17 mouse cellular contexts compared by ENCODE assay signal in genomic region chr2:127513244-127513643, GRCm38 (mm10). TPM values are rescaled to one million over a fixed set of nuclear protein-coding genes. Genes with fewer than 3 reads are reported as not detected.
DNase-seq lines count a peak whose midpoint lies in the region; ATAC-seq and TF ChIP-seq lines count a peak whose summit lies in the region.
"Had no signal": no experiment of that assay in that cellular context is flagged by ENCODE, and none has a peak within 500 bp of the region (broad histone marks: within the 10 kb centered on the region; RNA-seq: fewer than 3 reads in every experiment).

No protein-coding gene starts in this region.

- 64% methylated on average over 3 of the region's 3 CpGs for WGBS in midbrain, embryonic 11.5 days
- WGBS in midbrain, embryonic 16.5 days, result 37% methylated on average over 3 of the region's 3 CpGs

- no peak overlapping the region for H3K27ac ChIP-seq in midbrain, embryonic 11.5 days (ENCODE audit: low read depth, low read length)
- no peak overlapping the region for H3K27ac ChIP-seq in midbrain, embryonic 16.5 days (ENCODE audit: low read length)
- H3K27ac ChIP-seq: heart, embryonic 10.5 days; hindbrain, embryonic 15.5 days; limb, embryonic 10.5 days had no signal

- no peak overlapping the region for H3K4me2 ChIP-seq in midbrain, embryonic 11.5 days
- H3K4me2 ChIP-seq in midbrain, embryonic 16.5 days (ENCODE audit: low read length), result no peak overlapping the region
- H3K4me2 ChIP-seq: hindbrain, embryonic 15.5 days; liver, embryonic 11.5 days; lung, embryonic 14.5 days had no signal

- no peaks in the 10 kb centered on the region for H3K9me3 ChIP-seq in midbrain, embryonic 11.5 days (ENCODE audit: control insufficient read depth, low read length)
- H3K9me3 ChIP-seq in midbrain, embryonic 16.5 days (replicated peaks; ENCODE audit: control insufficient read depth, low read length, poor library complexity, severe bottlenecking), result no peaks in the 10 kb centered on the region
- H3K9me3 ChIP-seq: heart, embryonic 10.5 days; hindbrain, embryonic 15.5 days; limb, embryonic 10.5 days had no signal

- no peak for TF ChIP-seq POLR2A in brain, embryonic 14.5 days (IDR thresholded peaks at IDR 0.05; ENCODE audit: borderline replicate concordance, extremely low read depth, insufficient read depth, insufficient read length, poor library complexity, severe bottlenecking)

- H3K9ac ChIP-seq in midbrain, embryonic 11.5 days (ENCODE audit: low read length), result no peak overlapping the region
- H3K9ac ChIP-seq in midbrain, embryonic 16.5 days (ENCODE audit: low read depth, low read length), result no peak overlapping the region
- H3K9ac ChIP-seq: hindbrain, embryonic 15.5 days; lung, embryonic 14.5 days had no signal

- no peaks in the 10 kb centered on the region for H3K36me3 ChIP-seq in midbrain, embryonic 11.5 days (ENCODE audit: control insufficient read depth, insufficient read depth, low read length)
- no peaks in the 10 kb centered on the region for H3K36me3 ChIP-seq in midbrain, embryonic 16.5 days (ENCODE audit: control insufficient read depth, insufficient read depth, low read length)
- H3K36me3 ChIP-seq: heart, embryonic 10.5 days; hindbrain, embryonic 15.5 days; limb, embryonic 10.5 days had no signal

- no peak overlapping the region for H3K4me3 ChIP-seq in midbrain, embryonic 11.5 days (ENCODE audit: low read depth, low read length)
- H3K4me3 ChIP-seq in midbrain, embryonic 16.5 days (ENCODE audit: low read depth, low read length), result no peak overlapping the region
- H3K4me3 ChIP-seq: heart, embryonic 10.5 days; hindbrain, embryonic 15.5 days; limb, embryonic 10.5 days; myocyte had no signal

- H3K4me1 ChIP-seq in midbrain, embryonic 11.5 days (ENCODE audit: control insufficient read depth, insufficient read depth, low read length), result no peaks in the 10 kb centered on the region; the same call in 1 of the 2 replicates
- H3K4me1 ChIP-seq in midbrain, embryonic 16.5 days (ENCODE audit: control insufficient read depth, insufficient read depth, low read length), result peaks cover 11% of the 10 kb centered on the region; the same call in 1 of the 2 replicates

- TF ChIP-seq CTCF in brain, embryonic 14.5 days (IDR thresholded peaks at IDR 0.05; ENCODE audit: borderline replicate concordance, extremely low read depth, insufficient read depth, insufficient read length), result no peak

- peak; percentile 39 for DNase-seq in cerebellum, adult 9-11 months
- no peak for DNase-seq in cerebellum, adult 18-20 months
- DNase-seq in midbrain, embryonic 11.5 days (ENCODE audit: low spot score, missing footprints), result peak; percentile 73
- DNase-seq in brain, embryonic 14.5 days (ENCODE audit: low read depth), result peak; percentile 33
- peak; percentile 41 for DNase-seq in thymus, postnatal 14 days
- no peak for DNase-seq in spleen, postnatal 36 days (ENCODE audit: low spot score in 2 of 2)
- DNase-seq in right cerebral cortex, postnatal 4 days, result no peak
- DNase-seq: heart, postnatal 10 days; lung, embryonic 14.5 days had no signal

- ATAC-seq in midbrain, embryonic 11.5 days (ENCODE audit: low FRiP score), result no peak
- no peak for ATAC-seq in midbrain, embryonic 16.5 days
- ATAC-seq: forebrain, embryonic 14.5 days; intestine, postnatal 0 days had no signal

- no peaks in the 10 kb centered on the region for H3K27me3 ChIP-seq in midbrain, embryonic 11.5 days (ENCODE audit: control insufficient read depth, insufficient read depth, low read length)
- H3K27me3 ChIP-seq in midbrain, embryonic 16.5 days (ENCODE audit: control insufficient read depth, insufficient read depth, low read depth, low read length), result no peaks in the 10 kb centered on the region
- H3K27me3 ChIP-seq: hindbrain, embryonic 15.5 days had no signal

RNA-seq across cellular contexts. Expression of gene Kcnip3, which starts 8.7 kb away (rescaled TPM):
- 3.9 and 4.4 TPM in 2 replicates for polyA plus RNA-seq in midbrain, embryonic 11.5 days (2014; fragmentation: Nextera tagmentation; extraction: Ambion mirVana)
- 9.1 and 13.0 TPM in 2 replicates for polyA plus RNA-seq in midbrain, embryonic 16.5 days (2015; fragmentation: Nextera tagmentation; extraction: Ambion mirVana)
- 15.2 and 15.5 TPM in 2 replicates for polyA plus RNA-seq in brain, embryonic 14.5 days (2012; rRNA removed)

RNA-seq across cellular contexts. Expression of gene Prom2, which starts 28.0 kb away (rescaled TPM):
- polyA plus RNA-seq in midbrain, embryonic 11.5 days (2014; fragmentation: Nextera tagmentation; extraction: Ambion mirVana), result 0.32 TPM in 1 of 2 replicates, not detected in the other
- polyA plus RNA-seq in midbrain, embryonic 16.5 days (2015; fragmentation: Nextera tagmentation; extraction: Ambion mirVana), result 0.05 and 0.19 TPM in 2 replicates
- 0.42 and 0.59 TPM in 2 replicates for polyA plus RNA-seq in brain, embryonic 14.5 days (2012; rRNA removed)
- polyA plus RNA-seq: myocyte had no signal

Comparison
In these comparisons a context has a peak if more than half of its experiments do, and no peak if none do; other contexts are left out.
1. DNase-seq: peak in cerebellum, adult 9-11 months (single experiment), midbrain, embryonic 11.5 days (single experiment), brain, embryonic 14.5 days (single experiment) and thymus, postnatal 14 days (single experiment); none in cerebellum, adult 18-20 months (0 of 2), spleen, postnatal 36 days (0 of 2) and right cerebral cortex, postnatal 4 days (single experiment).